Mouse (Mus musculus) cortical plate, adult 2 months (tissue): Measurements from ENCODE around the gene Olfr322. TPM values are rescaled to one million over a fixed set of nuclear protein-coding genes. Genes with fewer than 3 reads are reported as not detected.
"Not testable (repeated sequence)": the region's sequence is repeated elsewhere in the genome, so short reads cannot be mapped to it uniquely, and the experiment has no call there.

Experiments used
- H3K27ac ChIP-seq: fragments of 200-500 bp; 2 replicates; pipeline ENCODE4 v1.5.1; 2012; ENCODE audit warnings: low read length, control low read depth, inconsistent platforms; ENCODE audit not compliant: insufficient read depth
- H3K4me1 ChIP-seq: fragments of 200-500 bp; 2 replicates; pipeline ENCODE4 v1.6.1; 2011; ENCODE audit warnings: low read length; ENCODE audit not compliant: control insufficient read depth, insufficient read depth
- H3K4me3 ChIP-seq: fragments of 200-500 bp; 2 replicates; pipeline ENCODE4 v1.5.1; 2011; ENCODE audit warnings: mild to moderate bottlenecking, low read length, control low read depth; ENCODE audit not compliant: insufficient read depth
- CTCF ChIP-seq: fragments of 200-500 bp; IDR thresholded peaks from 2 replicates; pipeline ENCODE4 v1.5.1; 2011; ENCODE audit warnings: mild to moderate bottlenecking, control low read depth, low read length; ENCODE audit not compliant: insufficient read depth; ENCODE audit errors: extremely low read depth
- POLR2A ChIP-seq: fragments of 200-500 bp; IDR thresholded peaks from 2 replicates; pipeline ENCODE4 v1.6.1; 2011; ENCODE audit warnings: mild to moderate bottlenecking, low read length, control low read depth; ENCODE audit not compliant: insufficient read depth; ENCODE audit errors: extremely low read depth
- polyA plus RNA-seq: library from polyadenylated mRNA; depleted of rRNA; stranded (reverse); fragments of >200 nt; gene quantifications from 2 replicates; pipeline ENCODE4 v1.2.3, GENCODE M21; 2012

Olfr322 gene
- polyA plus RNA-seq, 1 experiment, result not detected

DNA sequence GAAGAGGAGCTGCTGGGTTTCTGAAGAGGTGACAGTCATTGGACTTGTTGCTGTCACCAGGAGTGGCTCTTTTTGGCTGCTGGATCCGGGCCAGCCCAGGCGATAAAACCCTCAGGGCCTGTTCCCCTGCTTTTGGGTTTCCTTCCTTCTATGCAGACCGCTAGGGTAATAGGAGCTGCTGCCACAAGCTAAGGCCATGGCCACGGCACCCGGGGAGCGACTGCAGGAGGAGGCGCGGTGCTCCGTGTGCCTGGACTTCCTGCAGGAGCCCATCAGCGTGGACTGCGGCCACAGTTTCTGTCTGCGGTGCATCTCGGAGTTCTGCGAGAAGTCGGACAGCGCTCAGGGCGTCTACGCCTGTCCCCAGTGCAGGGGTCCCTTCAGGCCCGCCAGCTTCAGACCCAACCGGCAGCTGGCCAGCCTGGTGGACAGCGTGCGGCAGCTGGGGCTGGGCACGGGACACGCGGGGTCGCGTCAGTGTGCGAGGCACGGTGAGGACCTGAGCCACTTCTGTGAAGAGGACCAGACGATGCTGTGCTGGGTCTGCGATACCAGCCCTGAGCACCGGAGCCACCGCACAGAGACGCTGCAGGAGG lies 18.2 kb upstream of the Olfr322 start, which contains the start of gene Trim58:
Gene Trim58 (plus strand): TSS at position 194 of the 596 bp plus-strand sequence.
- Histone ChIP-seq H3K27ac (no peak within 1 kb of the TSS), H3K4me1 (no peaks in the 10 kb centered on the region), H3K4me3 (peak within 1 kb of the TSS; percentile 19; the same call in 1 of the 2 replicates)
- TF ChIP-seq CTCF (no peak), POLR2A (no peak)

GRCm38 (mm10) chr11:58641057-58641456 lies 17.5 kb upstream of the Olfr322 start:
- peak overlapping the region; percentile 19; the same call in 1 of the 2 replicates for H3K4me3 ChIP-seq
- no peak overlapping the region for H3K27ac ChIP-seq
- H3K4me1 ChIP-seq, result no peaks in the 10 kb centered on the region
- no peak for TF ChIP-seq POLR2A
- TF ChIP-seq CTCF, result no peak

DNA sequence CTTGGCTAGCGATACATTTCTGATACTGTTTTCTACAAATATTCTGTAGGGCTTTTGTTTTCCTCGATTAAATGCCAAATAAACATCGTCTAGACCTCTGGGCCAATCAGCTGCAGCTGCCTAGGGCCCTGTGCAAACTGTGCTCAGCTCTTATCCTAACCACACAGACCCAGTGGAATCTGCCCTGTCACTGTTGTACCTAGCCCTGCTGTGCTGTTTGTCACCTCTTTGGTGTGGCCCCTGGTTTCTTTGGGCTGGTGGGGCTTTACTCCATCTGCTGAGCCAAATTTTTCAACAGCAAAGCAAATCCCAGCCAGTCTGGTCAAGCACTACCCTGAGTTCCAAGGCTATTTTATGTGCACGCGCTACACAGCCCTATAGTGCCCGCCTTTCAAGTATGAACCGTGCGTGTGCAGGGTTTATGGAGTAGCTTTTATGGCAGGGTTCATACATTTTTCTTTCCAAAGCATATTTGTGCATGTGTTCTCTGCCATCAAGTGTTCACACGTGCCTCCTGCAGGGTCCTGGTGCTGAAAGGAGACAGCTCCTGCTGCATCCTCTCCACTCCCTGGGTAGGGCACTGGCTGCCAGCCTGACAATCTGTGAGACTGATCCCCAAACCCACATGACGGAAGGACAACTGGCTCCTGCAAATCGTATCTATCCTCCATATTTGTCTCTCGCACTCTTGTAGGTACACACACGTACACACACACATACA lies 16.8 kb upstream of the Olfr322 start:
- Histone ChIP-seq H3K4me1 (no peaks in the 10 kb centered on the region), H3K4me3 (no peak overlapping the region), H3K27ac (no peak overlapping the region)
- no peak for TF ChIP-seq CTCF
- no peak for TF ChIP-seq POLR2A

- TF ChIP-seq POLR2A (no peak), CTCF (peak; percentile 57)
- Histone ChIP-seq H3K4me3 (no peak overlapping the region), H3K27ac (no peak overlapping the region), H3K4me1 (no peaks in the 10 kb centered on the region)
Measured at GRCm38 (mm10) chr11:58643350-58643749, 15.2 kb upstream of the Olfr322 start.

DNA sequence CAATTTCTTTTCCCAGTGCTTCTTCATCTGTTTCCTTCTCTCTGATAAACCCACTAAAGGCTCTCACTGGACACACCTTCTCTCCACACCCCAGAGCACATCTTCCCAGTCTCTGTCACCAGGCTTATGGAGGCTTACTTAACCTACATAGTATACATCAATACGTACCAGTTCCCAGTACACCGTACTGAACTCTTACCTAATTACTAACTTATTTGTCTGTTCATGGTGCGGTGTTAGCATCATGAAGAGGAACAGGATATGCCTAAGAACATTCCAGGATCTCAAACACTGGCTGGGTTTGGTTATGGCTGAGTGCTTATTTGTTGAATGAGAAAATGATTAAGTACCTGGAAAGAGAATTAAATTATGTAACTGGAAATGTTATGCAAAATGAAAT lies 3.4 kb upstream of the Olfr322 start:
- Histone ChIP-seq H3K4me1 (no peaks in the 10 kb centered on the region), H3K4me3 (no peak overlapping the region), H3K27ac (no peak overlapping the region)
- TF ChIP-seq CTCF (no peak), POLR2A (no peak)

- no peak overlapping the region for H3K27ac ChIP-seq
- H3K4me3 ChIP-seq, result no peak overlapping the region
- H3K4me1 ChIP-seq, result no peaks in the 10 kb centered on the region
- TF ChIP-seq CTCF, result no peak
- TF ChIP-seq POLR2A, result no peak
Measured at GRCm38 (mm10) chr11:58669252-58669651, 10.7 kb downstream of the Olfr322 start.

DNA sequence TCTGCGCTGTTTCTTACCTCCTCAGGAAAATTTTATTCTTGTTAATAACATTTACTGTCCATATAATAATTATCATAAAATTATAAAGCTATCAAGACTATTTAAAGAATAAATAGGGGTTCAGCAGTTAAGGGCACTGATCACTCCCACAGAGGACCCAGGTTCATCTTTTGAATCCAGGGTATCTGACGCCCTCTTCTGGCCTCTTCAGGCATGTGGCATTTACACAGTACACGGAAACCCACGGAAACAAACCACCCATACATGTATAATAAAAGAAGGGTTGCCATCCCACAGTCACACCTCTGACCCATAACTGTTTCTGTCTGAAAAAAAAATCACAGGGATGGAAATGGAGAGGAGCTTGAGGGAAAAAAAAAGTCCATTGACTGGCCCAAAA lies 13.2 kb downstream of the Olfr322 start:
- TF ChIP-seq CTCF (no peak), POLR2A (no peak)
- Histone ChIP-seq H3K4me3 (no peak overlapping the region), H3K27ac (no peak overlapping the region), H3K4me1 (no peaks in the 10 kb centered on the region)

DNA sequence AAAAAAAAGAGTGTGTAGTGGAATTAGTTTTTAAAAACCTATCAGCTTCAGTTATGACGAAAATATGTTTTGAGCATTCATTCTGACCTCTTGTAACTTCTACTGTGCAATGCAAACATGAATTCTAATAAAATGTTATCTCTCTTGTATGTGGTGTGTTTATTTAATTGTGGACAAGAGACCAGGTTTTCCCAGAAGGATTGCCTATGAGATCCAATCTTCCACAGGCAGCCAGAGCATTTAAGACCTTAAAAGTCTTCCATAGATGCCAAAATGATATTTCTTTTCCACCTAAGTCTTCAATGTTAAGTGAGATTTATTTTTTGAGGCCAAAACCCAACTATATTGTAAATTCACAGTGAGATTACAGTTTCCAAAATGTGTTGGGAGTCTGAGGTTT lies 22.2 kb downstream of the Olfr322 start, which contains the start of gene Olfr320:
Gene Olfr320 (plus strand): TSS at position 301 of the 400 bp plus-strand sequence.
- Histone ChIP-seq H3K27ac (no peak within 1 kb of the TSS), H3K4me3 (no peak within 1 kb of the TSS), H3K4me1 (no peaks in the 10 kb centered on the region)
- TF ChIP-seq CTCF (no peak), POLR2A (no peak)

- no peak within 1 kb of the TSS for H3K4me3 ChIP-seq
- no peak for TF ChIP-seq POLR2A
- TF ChIP-seq CTCF, result no peak
- no peaks in the 10 kb centered on the region for H3K4me1 ChIP-seq
- no peak within 1 kb of the TSS for H3K27ac ChIP-seq
Measured at GRCm38 (mm10) chr11:58698862-58699261, 40.3 kb downstream of the Olfr322 start, which contains the start of gene Olfr319. TSS of gene Olfr319 (plus strand) at chr11:58699162.

- Histone ChIP-seq H3K27ac (no peak overlapping the region), H3K4me3 (no peak overlapping the region)
- TF ChIP-seq CTCF, result no peak
Measured at GRCm38 (mm10) chr11:58709086-58709485, 50.5 kb downstream of the Olfr322 start.

DNA sequence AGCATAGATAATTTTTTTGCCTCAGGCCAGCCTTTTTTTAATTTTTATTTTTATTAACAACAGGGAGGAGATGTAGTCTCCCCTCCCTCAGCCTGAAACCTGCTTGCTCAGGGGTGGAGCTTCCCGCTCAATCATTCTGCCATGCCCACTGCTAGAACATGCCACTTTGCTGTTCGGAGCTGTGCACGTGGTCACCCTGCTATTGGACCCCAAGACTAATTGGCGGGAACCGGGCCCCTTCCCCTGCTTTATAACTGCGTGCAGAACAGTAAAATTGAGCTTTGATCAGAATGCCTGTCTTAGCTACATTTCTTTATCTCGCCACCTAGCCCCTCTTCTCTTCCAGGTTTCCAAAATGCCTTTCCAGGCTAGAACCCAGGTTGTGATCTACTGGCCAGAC lies 59.1 kb downstream of the Olfr322 start:
- H3K27ac ChIP-seq, H3K4me3 ChIP-seq, H3K4me1 ChIP-seq: not testable (repeated sequence)

More at GRCm38 (mm10) chr11:58709086-58709485, 50.5 kb downstream of the Olfr322 start:
- H3K4me1 ChIP-seq, result no peaks in the 10 kb centered on the region
